Mouse (Mus musculus): ENCODE results near the gene Slc35d2. TPM values are rescaled to one million over a fixed set of nuclear protein-coding genes. Genes with fewer than 3 reads are reported as not detected.

Gene Slc35d2
- 10 to 100 TPM; 27.4 to 28.9 TPM for polyA plus RNA-seq (2017; shearing (Covaris generic))

GRCm38 (mm10) chr13:64128858-64129615 lies at the start of gene Slc35d2:
Slc35d2 (minus strand) TSS chr13:64129368.

GRCm38 (mm10) chr13:64161548-64161915 lies 32.4 kb upstream of the Slc35d2 start, which contains the start of gene Habp4:
Habp4 (plus strand) TSS chr13:64161824.

GRCm38 (mm10) chr13:64153083-64153682 lies 24.0 kb upstream of the Slc35d2 start, which contains the start of gene Zfp367:
Zfp367 (minus strand) TSS chr13:64153202.

GRCm38 (mm10) chr13:64089130-64089529 lies 40.0 kb downstream of the Slc35d2 start, which contains the start of gene Hsd17b3:
Hsd17b3 (minus strand) TSS chr13:64089230.

Other genes with a start within 250 kb of the Slc35d2 start
- under 1 TPM; 0.49 to 0.80 TPM for gene Hsd17b3, start 40.1 kb downstream of the Slc35d2 start, polyA plus RNA-seq (2017; shearing (Covaris generic))
- 1 to 10 TPM; 7.0 to 9.5 TPM for gene Zfp367, start 23.8 kb upstream of the Slc35d2 start, polyA plus RNA-seq (2017; shearing (Covaris generic))
- 10 to 100 TPM; 27.8 to 31.1 TPM for gene Habp4, start 32.5 kb upstream of the Slc35d2 start, polyA plus RNA-seq (2017; shearing (Covaris generic))
- gene Cdc14b, start 145.9 kb upstream of the Slc35d2 start, polyA plus RNA-seq (2017; shearing (Covaris generic)): 1 to 10 TPM; 4.5 to 6.2 TPM
- 10 to 100 TPM; 35.3 to 39.0 TPM for gene Aaed1, start 183.3 kb upstream of the Slc35d2 start, polyA plus RNA-seq (2017; shearing (Covaris generic))
- 10 to 100 TPM; 10.0 to 11.7 TPM for gene Ctsl, start 241.5 kb upstream of the Slc35d2 start, polyA plus RNA-seq (2017; shearing (Covaris generic))